Mouse (Mus musculus) myocyte (in vitro differentiated cells): ENCODE measurements around the gene Sept3. TPM values are rescaled to one million over a fixed set of nuclear protein-coding genes. Genes with fewer than 3 reads are reported as not detected.

Source experiments
- H3K27me3 ChIP-seq: one replicate; pipeline ENCODE4 v1.6.1; 2011; ENCODE audit not compliant: control insufficient read depth, insufficient read depth, insufficient read length
- H3K36me3 ChIP-seq: one replicate; pipeline ENCODE4 v1.6.1; 2011; ENCODE audit not compliant: control insufficient read depth, insufficient read depth
- H3K4me2 ChIP-seq: one replicate; pipeline ENCODE4 v1.6.1; 2011; ENCODE audit warnings: low read depth, control low read depth
- H3K4me3 ChIP-seq: one replicate; pipeline ENCODE4 v1.5.1; 2011; ENCODE audit warnings: mild to moderate bottlenecking, control low read depth, moderate library complexity
- H3K79me2 ChIP-seq: one replicate; pipeline ENCODE4 v1.6.1; 2011; ENCODE audit not compliant: control insufficient read depth, insufficient read depth
- H3ac ChIP-seq: one replicate; pipeline ENCODE4 v1.6.1; 2011; ENCODE audit not compliant: control insufficient read depth, insufficient read length
- CEBPB ChIP-seq: IDR thresholded peaks from 2 replicates; pipeline ENCODE4 v1.6.1; 2011; ENCODE audit warnings: mild to moderate bottlenecking, moderate library complexity; ENCODE audit not compliant: poor library complexity, insufficient read depth, severe bottlenecking
- E2F4 ChIP-seq: IDR thresholded peaks from one replicate; pipeline ENCODE4 v1.6.1; 2011; ENCODE audit warnings: mild to moderate bottlenecking, control low read depth, moderate library complexity; ENCODE audit not compliant: insufficient read depth
- MAX ChIP-seq: IDR thresholded peaks from one replicate; pipeline ENCODE4 v1.6.1; 2011; ENCODE audit warnings: low read depth, mild to moderate bottlenecking, control low read depth
- MYOD1 ChIP-seq, 3 experiments: IDR thresholded peaks; one replicate each; pipeline ENCODE4 v1.6.1; 2011; ENCODE audit warnings: control low read depth in 2 of 3, low read depth in 2 of 3, mild to moderate bottlenecking in 2 of 3, moderate library complexity in 1 of 3; ENCODE audit not compliant: insufficient read length in 2 of 3, control insufficient read depth in 1 of 3
- MYOG ChIP-seq, 3 experiments: IDR thresholded peaks; one replicate each; pipeline ENCODE4 v1.6.1; 2011; ENCODE audit warnings: control low read depth in 2 of 3, low read depth in 2 of 3, mild to moderate bottlenecking in 2 of 3; ENCODE audit not compliant: insufficient read length in 2 of 3, control insufficient read depth in 1 of 3, insufficient read depth in 1 of 3
- POLR2A ChIP-seq: IDR thresholded peaks from one replicate; pipeline ENCODE4 v1.6.1; 2011; ENCODE audit warnings: low read depth, mild to moderate bottlenecking, control low read depth, moderate library complexity; ENCODE audit not compliant: insufficient read length
- POLR2AphosphoS2 ChIP-seq: IDR thresholded peaks from one replicate; pipeline ENCODE4 v1.6.1; 2011; ENCODE audit warnings: low read depth, control low read depth; ENCODE audit not compliant: insufficient read length
- REST ChIP-seq: IDR thresholded peaks from one replicate; pipeline ENCODE4 v1.6.1; 2011; ENCODE audit warnings: mild to moderate bottlenecking, control low read depth, moderate library complexity; ENCODE audit not compliant: insufficient read depth, insufficient read length
- SRF ChIP-seq: IDR thresholded peaks from one replicate; pipeline ENCODE4 v1.6.1; 2011; ENCODE audit warnings: low read depth; ENCODE audit not compliant: control insufficient read depth, insufficient read length
- TCF12 ChIP-seq: IDR thresholded peaks from one replicate; pipeline ENCODE4 v1.6.1; 2011; ENCODE audit warnings: mild to moderate bottlenecking, control low read depth; ENCODE audit not compliant: poor library complexity, insufficient read depth, severe bottlenecking
- TCF3 ChIP-seq: IDR thresholded peaks from one replicate; pipeline ENCODE4 v1.6.1; 2011; ENCODE audit warnings: low read depth, control low read depth; ENCODE audit not compliant: insufficient read length
- USF1 ChIP-seq: IDR thresholded peaks from one replicate; pipeline ENCODE4 v1.6.1; 2011; ENCODE audit warnings: low read depth, mild to moderate bottlenecking, control low read depth, moderate library complexity
- polyA plus RNA-seq: library from polyadenylated mRNA; unstranded; fragments of >200 nt; fragmentation: generic; extraction: Trizol; gene quantifications from one replicate; pipeline ENCODE4 v1.2.1, GENCODE M21; 2012; ENCODE audit warnings: missing spikeins

Sept3 gene
- polyA plus RNA-seq, 1 experiment, result 0.01 TPM

GRCm38 (mm10) chr15:82268185-82268584, 6.5 kb upstream of the Sept3 start:
- H3K36me3 ChIP-seq, result no peaks in the 10 kb centered on the region
- no peak overlapping the region for H3K4me2 ChIP-seq
- H3K79me2 ChIP-seq, result no peaks in the 10 kb centered on the region
- H3ac ChIP-seq, result no peak overlapping the region
- no peak overlapping the region for H3K4me3 ChIP-seq
- TF ChIP-seq SRF (no peak), USF1 (no peak), CEBPB (no peak), POLR2AphosphoS2 (no peak), TCF3 (no peak), E2F4 (no peak), MYOG (IDR thresholded peaks at IDR 0.05; ENCODE audit: control insufficient read depth in 1 of 3, insufficient read depth in 1 of 3, insufficient read length in 2 of 3, low read depth in 2 of 3) (no peak), TCF12 (no peak), REST (no peak), MAX (no peak), MYOD1 (IDR thresholded peaks at IDR 0.05; ENCODE audit: control insufficient read depth in 1 of 3, insufficient read length in 2 of 3, low read depth in 2 of 3) (no peak), POLR2A (no peak)
- H3K27me3 ChIP-seq, result peaks cover 65% of the 10 kb centered on the region

GRCm38 (mm10) chr15:82268783-82269182, 5.9 kb upstream of the Sept3 start:
- H3K79me2 ChIP-seq, result no peaks in the 10 kb centered on the region
- TF ChIP-seq TCF12 (no peak), USF1 (no peak), SRF (no peak), POLR2A (no peak), TCF3 (no peak), MYOD1 (IDR thresholded peaks at IDR 0.05; ENCODE audit: control insufficient read depth in 1 of 3, insufficient read length in 2 of 3, low read depth in 2 of 3) (no peak), POLR2AphosphoS2 (no peak), MYOG (IDR thresholded peaks at IDR 0.05; ENCODE audit: control insufficient read depth in 1 of 3, insufficient read depth in 1 of 3, insufficient read length in 2 of 3, low read depth in 2 of 3) (no peak), E2F4 (no peak), REST (no peak), MAX (no peak), CEBPB (no peak)
- no peak overlapping the region for H3K4me2 ChIP-seq
- no peak overlapping the region for H3K4me3 ChIP-seq
- H3K36me3 ChIP-seq, result no peaks in the 10 kb centered on the region
- no peak overlapping the region for H3ac ChIP-seq
- H3K27me3 ChIP-seq, result peaks cover 68% of the 10 kb centered on the region

DNA sequence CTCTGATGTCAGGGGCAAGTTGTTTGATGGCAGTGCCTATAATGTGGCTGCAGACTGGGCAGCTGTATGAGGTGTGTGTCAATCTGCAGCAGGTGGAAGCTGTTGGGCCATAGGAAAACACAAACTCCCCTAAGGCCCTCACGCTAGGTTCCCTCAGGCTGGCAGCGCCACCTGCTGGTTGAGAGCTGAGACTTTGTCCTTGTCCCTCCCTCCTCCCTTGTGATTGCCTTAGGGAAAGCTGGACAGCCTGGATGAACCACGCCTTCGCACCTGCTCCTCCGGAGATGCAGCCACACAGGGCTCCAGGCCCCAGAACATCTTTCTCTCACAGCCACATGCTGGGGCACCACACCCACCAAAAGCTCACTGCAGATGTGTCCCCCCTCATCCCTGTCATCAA, 3.5 kb upstream of the Sept3 start:
- TF ChIP-seq MYOD1 (IDR thresholded peaks at IDR 0.05; ENCODE audit: control insufficient read depth in 1 of 3, insufficient read length in 2 of 3, low read depth in 2 of 3), result peak in 1 of 3 experiments; percentile 62
- TF ChIP-seq USF1, result no peak
- no peak for TF ChIP-seq SRF
- no peak for TF ChIP-seq REST
- peak in 1 of 3 experiments; percentile 57 for TF ChIP-seq MYOG (IDR thresholded peaks at IDR 0.05; ENCODE audit: control insufficient read depth in 1 of 3, insufficient read depth in 1 of 3, insufficient read length in 2 of 3, low read depth in 2 of 3)
- no peak for TF ChIP-seq POLR2AphosphoS2
- TF ChIP-seq CEBPB, result no peak
- no peak for TF ChIP-seq TCF12
- H3K27me3 ChIP-seq, result peaks cover 72% of the 10 kb centered on the region

DNA sequence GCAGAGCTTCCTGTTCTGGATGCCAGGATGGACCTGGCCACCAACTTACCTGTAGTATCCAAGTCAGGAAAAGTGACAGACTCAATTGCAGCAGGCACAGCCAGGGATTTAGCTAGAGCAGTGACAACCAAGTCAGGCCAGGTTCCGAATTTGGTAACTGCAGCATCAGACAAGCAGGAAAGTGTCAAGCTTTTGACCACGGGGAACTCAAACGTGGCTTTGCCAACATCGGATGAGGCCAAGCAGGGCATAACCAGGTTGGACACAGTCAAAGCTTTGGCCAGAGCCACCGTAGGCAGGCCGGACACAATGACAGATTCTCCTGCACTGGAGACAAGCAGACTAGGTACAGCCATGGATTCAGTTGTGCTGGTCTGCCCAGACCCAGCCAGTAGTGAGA, 2.4 kb upstream of the Sept3 start:
- Histone ChIP-seq H3K79me2 (no peaks in the 10 kb centered on the region), H3ac (no peak overlapping the region), H3K4me2 (no peak overlapping the region), H3K4me3 (no peak overlapping the region), H3K36me3 (no peaks in the 10 kb centered on the region), H3K27me3 (peaks cover 83% of the 10 kb centered on the region)
- TF ChIP-seq POLR2AphosphoS2, result no peak
- TF ChIP-seq TCF12, result no peak
- TF ChIP-seq E2F4, result no peak
- TF ChIP-seq USF1, result no peak
- TF ChIP-seq MAX, result no peak
- no peak for TF ChIP-seq POLR2A
- no peak for TF ChIP-seq MYOD1 (IDR thresholded peaks at IDR 0.05; ENCODE audit: control insufficient read depth in 1 of 3, insufficient read length in 2 of 3, low read depth in 2 of 3)
- no peak for TF ChIP-seq CEBPB
- TF ChIP-seq MYOG (IDR thresholded peaks at IDR 0.05; ENCODE audit: control insufficient read depth in 1 of 3, insufficient read depth in 1 of 3, insufficient read length in 2 of 3, low read depth in 2 of 3), result no peak
- TF ChIP-seq SRF, result no peak

More for the DNA sequence above, 3.5 kb upstream of the Sept3 start:
- no peaks in the 10 kb centered on the region for H3K79me2 ChIP-seq
- no peaks in the 10 kb centered on the region for H3K36me3 ChIP-seq
- H3K4me2 ChIP-seq, result no peak overlapping the region
- no peak overlapping the region for H3K4me3 ChIP-seq
- no peak overlapping the region for H3ac ChIP-seq
